Mouse (Mus musculus): ENCODE results near the gene St3gal3. TPM values are rescaled to one million over a fixed set of nuclear protein-coding genes. Genes with fewer than 3 reads are reported as not detected.

The St3gal3 gene
- polyA plus RNA-seq, 1 experiment from 2014 or later = 7.3 TPM

Other genes starting within 250 kb of the St3gal3 start
- 143 and 158 TPM in 2 replicates for gene Atp6v0b, start 247.6 kb downstream of the St3gal3 start, polyA plus RNA-seq (2014; fragmentation: Nextera tagmentation; extraction: Ambion mirVana)
- gene Dph2, start 242.9 kb downstream of the St3gal3 start, polyA plus RNA-seq (2014; fragmentation: Nextera tagmentation; extraction: Ambion mirVana) = 21.2 and 22.2 TPM in 2 replicates
- 41.3 and 41.7 TPM in 2 replicates for gene Ipo13, start 219.9 kb downstream of the St3gal3 start, polyA plus RNA-seq (2014; fragmentation: Nextera tagmentation; extraction: Ambion mirVana)
- 11.2 and 14.2 TPM in 2 replicates for gene Artn, start 205.2 kb downstream of the St3gal3 start, polyA plus RNA-seq (2014; fragmentation: Nextera tagmentation; extraction: Ambion mirVana)
- 63.9 and 71.4 TPM in 2 replicates for gene Kdm4a, start 45.1 kb upstream of the St3gal3 start, polyA plus RNA-seq (2014; fragmentation: Nextera tagmentation; extraction: Ambion mirVana)
- gene Ptprf, start 156.5 kb upstream of the St3gal3 start, polyA plus RNA-seq (2014; fragmentation: Nextera tagmentation; extraction: Ambion mirVana) = 46.8 and 51.0 TPM in 2 replicates